Mouse (Mus musculus) CH12.LX (cell line): ENCODE results near the gene Atl1. TPM values are rescaled to one million over a fixed set of nuclear protein-coding genes. Genes with fewer than 3 reads are reported as not detected.

Source experiments
- DNase-seq: peaks from one replicate; pipeline ENCODE4 v3.0.0-alpha.2; 2013; ENCODE audit errors: extremely low read depth
- H3K27ac ChIP-seq: 2 replicates; pipeline ENCODE4 v1.5.1; 2012; ENCODE audit warnings: low read depth, mild to moderate bottlenecking, control low read depth, moderate library complexity; ENCODE audit not compliant: insufficient read depth
- H3K27me3 ChIP-seq: replicated peaks from 2 replicates; pipeline ENCODE3; 2012; ENCODE audit warnings: inconsistent platforms
- H3K36me3 ChIP-seq, 2 experiments: replicated peaks in 1 of 2; 2 replicates each; pipeline versions ENCODE3 to v1.6.1; 2012; ENCODE audit warnings: inconsistent platforms in 1 of 2, low read length in 1 of 2, mild to moderate bottlenecking in 1 of 2, mixed read lengths in 1 of 2, moderate library complexity in 1 of 2; ENCODE audit not compliant: control insufficient read depth in 1 of 2, insufficient read depth in 1 of 2
- H3K4me1 ChIP-seq, 2 experiments: 2 replicates each; pipeline ENCODE4 v1.6.1; 2012; ENCODE audit warnings: inconsistent platforms in 1 of 2, moderate library complexity in 1 of 2; ENCODE audit not compliant: insufficient read depth in 2 of 2, control insufficient read depth in 1 of 2
- H3K4me2 ChIP-seq: 2 replicates; pipeline ENCODE4 v1.6.1; 2012; ENCODE audit warnings: low read depth, mild to moderate bottlenecking, control low read depth; ENCODE audit not compliant: poor library complexity, insufficient read depth, severe bottlenecking
- H3K4me3 ChIP-seq, 3 experiments: fragments of 150-350 bp in 1 of 3; sonication (generic) in 1 of 3; replicated peaks in 1 of 3; 2 replicates each; pipeline versions ENCODE3 to v1.5.1; 2011 to 2012; ENCODE audit warnings: low read depth in 2 of 3, low read length in 2 of 3, mild to moderate bottlenecking in 2 of 3, moderate library complexity in 2 of 3, control low read depth in 1 of 3, improper control_type of control experiment in 1 of 3, inconsistent platforms in 1 of 3, mixed read lengths in 1 of 3; ENCODE audit not compliant: poor library complexity in 1 of 3
- H3K79me2 ChIP-seq: replicated peaks from 2 replicates; pipeline ENCODE4 v1.6.1; 2012; ENCODE audit warnings: mild to moderate bottlenecking, moderate library complexity; ENCODE audit not compliant: control insufficient read depth, poor library complexity, insufficient read depth, severe bottlenecking; ENCODE audit errors: extremely low read depth
- H3K9ac ChIP-seq: 2 replicates; pipeline ENCODE4 v1.6.1; 2012; ENCODE audit warnings: low read depth, mild to moderate bottlenecking, control low read depth, moderate library complexity; ENCODE audit not compliant: insufficient read depth
- H3K9me3 ChIP-seq: replicated peaks from 2 replicates; pipeline ENCODE3; 2012; ENCODE audit warnings: low read length, inconsistent platforms, mixed read lengths
- CHD1 ChIP-seq: IDR thresholded peaks from 2 replicates; pipeline ENCODE4 v1.6.1; 2012; ENCODE audit warnings: low read depth, low read length, improper control_type of control experiment, inconsistent platforms
- CHD2 ChIP-seq: IDR thresholded peaks from 2 replicates; pipeline ENCODE4 v1.6.1; 2011; ENCODE audit warnings: low read length, improper control_type of control experiment
- CTCF ChIP-seq, 2 experiments: IDR thresholded peaks in 1 of 2; conservative IDR thresholded peaks in 1 of 2; 2 replicates each; pipeline ENCODE4 v1.5.1; 2011 to 2012; ENCODE audit warnings: low read depth in 2 of 2, low read length in 2 of 2, improper control_type of control experiment in 1 of 2, inconsistent platforms in 1 of 2, mild to moderate bottlenecking in 1 of 2, moderate library complexity in 1 of 2
- ELF1 ChIP-seq: IDR thresholded peaks from 2 replicates; pipeline ENCODE4 v1.6.1; 2014; ENCODE audit warnings: low read depth, mild to moderate bottlenecking, inconsistent platforms, low read length, improper control_type of control experiment
- EP300 ChIP-seq: IDR thresholded peaks from 2 replicates; pipeline ENCODE4 v1.6.1; 2011; ENCODE audit warnings: low read length, improper control_type of control experiment
- ETS1 ChIP-seq: conservative IDR thresholded peaks from 2 replicates; pipeline ENCODE4 v1.6.1; 2012; ENCODE audit warnings: low read depth, mild to moderate bottlenecking, inconsistent platforms, low read length, improper control_type of control experiment, moderate library complexity
- GABPA ChIP-seq: IDR thresholded peaks from 2 replicates; pipeline ENCODE4 v1.6.1; 2012; ENCODE audit warnings: low read depth, low read length, improper control_type of control experiment, inconsistent platforms; ENCODE audit not compliant: insufficient replicate concordance
- HCFC1 ChIP-seq: IDR thresholded peaks from 2 replicates; pipeline ENCODE4 v1.6.1; 2012; ENCODE audit warnings: low read depth, mild to moderate bottlenecking, inconsistent platforms, low read length, improper control_type of control experiment
- IRF4 ChIP-seq: IDR thresholded peaks from 2 replicates; pipeline ENCODE4 v1.6.1; 2014; ENCODE audit warnings: low read depth, mild to moderate bottlenecking, inconsistent platforms, low read length, improper control_type of control experiment
- MAX ChIP-seq: IDR thresholded peaks from 2 replicates; pipeline ENCODE4 v1.6.1; 2011; ENCODE audit warnings: low read length, improper control_type of control experiment
- MAZ ChIP-seq: IDR thresholded peaks from 2 replicates; pipeline ENCODE4 v1.6.1; 2012; ENCODE audit warnings: low read depth, mild to moderate bottlenecking, inconsistent platforms, low read length, improper control_type of control experiment, moderate library complexity
- MEF2A ChIP-seq: IDR thresholded peaks from 2 replicates; pipeline ENCODE4 v1.6.1; 2014; ENCODE audit warnings: low read depth, mild to moderate bottlenecking, inconsistent platforms, low read length, improper control_type of control experiment, borderline replicate concordance
- NELFE ChIP-seq: IDR thresholded peaks from 2 replicates; pipeline ENCODE4 v1.6.1; 2011; ENCODE audit warnings: low read depth, low read length, improper control_type of control experiment
- NRF1 ChIP-seq: IDR thresholded peaks from 2 replicates; pipeline ENCODE4 v1.6.1; 2014; ENCODE audit warnings: low read depth, mild to moderate bottlenecking, inconsistent platforms, low read length, improper control_type of control experiment, moderate library complexity
- PAX5 ChIP-seq: IDR thresholded peaks from 2 replicates; pipeline ENCODE4 v1.6.1; 2012; ENCODE audit warnings: low read length, inconsistent platforms, mixed read lengths
- POLR2A ChIP-seq: IDR thresholded peaks from 2 replicates; pipeline ENCODE4 v1.6.1; 2011; ENCODE audit warnings: low read depth, mild to moderate bottlenecking, improper control_type of control experiment, low read length
- RAD21 ChIP-seq: IDR thresholded peaks from 2 replicates; pipeline ENCODE4 v1.6.1; 2011; ENCODE audit warnings: low read depth, mild to moderate bottlenecking, low read length, improper control_type of control experiment, moderate library complexity
- RCOR1 ChIP-seq: conservative IDR thresholded peaks from 2 replicates; pipeline ENCODE4 v1.6.1; 2012; ENCODE audit warnings: low read depth, mild to moderate bottlenecking, inconsistent platforms, low read length, improper control_type of control experiment
- SIN3A ChIP-seq: IDR thresholded peaks from 2 replicates; pipeline ENCODE4 v1.6.1; 2012; ENCODE audit warnings: low read length, improper control_type of control experiment, inconsistent platforms
- SMC3 ChIP-seq: IDR thresholded peaks from 2 replicates; pipeline ENCODE4 v1.6.1; 2011; ENCODE audit warnings: low read depth, low read length, improper control_type of control experiment
- TCF12 ChIP-seq: IDR thresholded peaks from 2 replicates; pipeline ENCODE4 v1.6.1; 2014; ENCODE audit warnings: low read depth, mild to moderate bottlenecking, inconsistent platforms, low read length, improper control_type of control experiment
- UBTF ChIP-seq: IDR thresholded peaks from 2 replicates; pipeline ENCODE4 v1.6.1; 2012; ENCODE audit warnings: low read depth, mild to moderate bottlenecking, inconsistent platforms, low read length, improper control_type of control experiment, moderate library complexity
- USF1 ChIP-seq: IDR thresholded peaks from 2 replicates; pipeline ENCODE4 v1.6.1; 2014; ENCODE audit warnings: low read depth, mild to moderate bottlenecking, inconsistent platforms, low read length, improper control_type of control experiment
- USF2 ChIP-seq: conservative IDR thresholded peaks from 2 replicates; pipeline ENCODE4 v1.6.1; 2011; ENCODE audit warnings: low read depth, low read length, improper control_type of control experiment
- ZC3H11A ChIP-seq: IDR thresholded peaks from 2 replicates; pipeline ENCODE4 v1.6.1; 2012; ENCODE audit warnings: low read depth, mild to moderate bottlenecking, inconsistent platforms, low read length, improper control_type of control experiment
- ZKSCAN1 ChIP-seq: IDR thresholded peaks from 2 replicates; pipeline ENCODE4 v1.6.1; 2012; ENCODE audit warnings: low read depth, inconsistent platforms, low read length, improper control_type of control experiment, borderline replicate concordance
- ZMIZ1 ChIP-seq: IDR thresholded peaks from 2 replicates; pipeline ENCODE4 v1.6.1; 2012; ENCODE audit warnings: low read depth, mild to moderate bottlenecking, inconsistent platforms, low read length, improper control_type of control experiment
- dilution Hi-C: fragments of 300-500 bp; cut with MboI; formaldehyde crosslinking; loops from 2 replicates; pipeline ENCODE4 v1.14.3; 2020; ENCODE audit warnings: low sequenced_read_pairs; ENCODE audit not compliant: extremely low pct_unique_long_range_greater_than_20kb, extremely low pct_ligation_motif_present
- in situ Hi-C: fragments of 300-500 bp; cut with MboI; formaldehyde crosslinking; loops from 3 replicates; pipeline ENCODE4 v1.14.3; 2019; ENCODE audit warnings: low sequenced_read_pairs, low pct_ligation_motif_present, low pct_unique_long_range_greater_than_20kb, mixed read lengths
- polyA plus RNA-seq: library from polyadenylated mRNA; unstranded; fragments of >175 nt; gene quantifications from 2 replicates; pipeline ENCODE4 v1.2.1, GENCODE M21; 2012; ENCODE audit warnings: low read depth; ENCODE audit not compliant: insufficient read length
- total RNA-seq, 2 experiments: library from RNA; depleted of rRNA; stranded (reverse); fragments of 300-350 nt in 1 of 2; fragments of >200 nt in 1 of 2; gene quantifications; 2 replicates each; pipeline ENCODE4 v1.2.3; 2012 to 2014

The Atl1 gene
- total and polyA plus RNA-seq, 3 experiments, result 0.51 to 0.74 (median 0.64) TPM

- no peaks in the 10 kb centered on the region for H3K27me3 ChIP-seq
- dilution Hi-C loops, result no loop called here
- H3K27ac ChIP-seq, result no peak overlapping the region
- no peak overlapping the region for H3K4me2 ChIP-seq
- H3K36me3 ChIP-seq, result peaks cover 12 to 42% of the 10 kb centered on the region in 2 experiments
- H3K9ac ChIP-seq, result no peak overlapping the region
- H3K4me1 ChIP-seq, result no peaks in the 10 kb centered on the region
- H3K4me3 ChIP-seq, result no peak overlapping the region
- DNase-seq, result no peak
- H3K79me2 ChIP-seq, result no peaks in the 10 kb centered on the region
- in situ Hi-C loops, result no loop called here
- TF ChIP-seq PAX5, result no peak
- no peak for TF ChIP-seq ZMIZ1
- TF ChIP-seq ELF1, result no peak
- no peak for TF ChIP-seq ZKSCAN1
- no peaks in the 10 kb centered on the region for H3K9me3 ChIP-seq
Observed at GRCm38 (mm10) chr12:69957378-69957777, 65.0 kb downstream of the Atl1 start.

- peaks cover 33 to 80% of the 10 kb centered on the region in 2 experiments for H3K36me3 ChIP-seq
- in situ Hi-C loops, result no loop called here
- no peak overlapping the region for H3K4me3 ChIP-seq
Observed at GRCm38 (mm10) chr12:69962468-69962867, 70.1 kb downstream of the Atl1 start.

GRCm38 (mm10) chr12:69963141-69963540 is 70.7 kb downstream of the Atl1 start:
- Histone ChIP-seq H3K36me3 (peaks cover 36 to 84% of the 10 kb centered on the region in 2 experiments), H3K27me3 (no peaks in the 10 kb centered on the region), H3K4me2 (no peak overlapping the region), H3K79me2 (no peaks in the 10 kb centered on the region; the same call in 1 of the 2 replicates), H3K4me3 (no peak overlapping the region), H3K4me1 (peaks cover 0 to 8% of the 10 kb centered on the region in 2 experiments; a peak in 1 of 4 replicates), H3K9me3 (no peaks in the 10 kb centered on the region), H3K9ac (no peak overlapping the region), H3K27ac (no peak overlapping the region)
- dilution Hi-C loops (no loop called here), in situ Hi-C loops (no loop called here)
- no peak for DNase-seq
- no peak for TF ChIP-seq CHD2
- no peak for TF ChIP-seq CHD1
- TF ChIP-seq NRF1, result no peak
- TF ChIP-seq HCFC1, result no peak
- no peak for TF ChIP-seq POLR2A
- TF ChIP-seq ZMIZ1, result no peak
- TF ChIP-seq TCF12, result no peak
- no peak for TF ChIP-seq MEF2A
- TF ChIP-seq USF2, result no peak
- no peak for TF ChIP-seq ZC3H11A
- TF ChIP-seq ETS1, result no peak
- TF ChIP-seq CTCF (conservative IDR thresholded peaks at IDR 0.05 in 1 of 2, IDR thresholded peaks at IDR 0.05 in 1 of 2; ENCODE audit: low read depth in 2 of 2, low read length in 2 of 2), result no peak
- TF ChIP-seq NELFE, result no peak
- TF ChIP-seq RAD21, result no peak
- TF ChIP-seq GABPA, result no peak
- no peak for TF ChIP-seq EP300
- TF ChIP-seq RCOR1, result no peak
- TF ChIP-seq SMC3, result no peak

More at GRCm38 (mm10) chr12:69962468-69962867, 70.1 kb downstream of the Atl1 start:
- no peaks in the 10 kb centered on the region for H3K27me3 ChIP-seq
- dilution Hi-C loops, result no loop called here
- DNase-seq, result peak; percentile 50
- no peaks in the 10 kb centered on the region for H3K9me3 ChIP-seq
- TF ChIP-seq RAD21, result peak; percentile 67
- TF ChIP-seq RCOR1, result no peak
- TF ChIP-seq USF2, result no peak
- TF ChIP-seq PAX5, result no peak
- no peak for TF ChIP-seq CHD1
- TF ChIP-seq HCFC1, result no peak
- no peak; the same call in 1 of the 2 replicates for TF ChIP-seq ZC3H11A
- peak; percentile 61 for TF ChIP-seq SMC3
- no peak for TF ChIP-seq MAX
- no peak for TF ChIP-seq MAZ
- TF ChIP-seq UBTF, result no peak
- TF ChIP-seq SIN3A, result no peak
- no peak for TF ChIP-seq NRF1
- TF ChIP-seq EP300, result no peak
- TF ChIP-seq IRF4, result no peak
- peak; percentile 26; the same call in 1 of the 2 replicates for TF ChIP-seq USF1
- TF ChIP-seq CTCF (conservative IDR thresholded peaks at IDR 0.05 in 1 of 2, IDR thresholded peaks at IDR 0.05 in 1 of 2; ENCODE audit: low read depth in 2 of 2, low read length in 2 of 2), result peak; percentile 38 to 67; a peak in 3 of 4 replicates
- TF ChIP-seq, all 38 proteins: peak for 4
- Histone ChIP-seq H3K4me1 (peaks cover 0 to 8% of the 10 kb centered on the region in 2 experiments; a peak in 1 of 4 replicates), H3K9ac (no peak overlapping the region), H3K27ac (no peak overlapping the region), H3K4me2 (no peak overlapping the region), H3K79me2 (no peaks in the 10 kb centered on the region; the same call in 1 of the 2 replicates)
